Mouse (Mus musculus) lung, postnatal 0 days (tissue): ENCODE measurements around the gene Pitx3. TPM values are rescaled to one million over a fixed set of nuclear protein-coding genes. Genes with fewer than 3 reads are reported as not detected.

ENCODE experiments used
- ATAC-seq: fragments of 200-750 bp; cut with Nextera tagmentation; 2 replicates; pipeline ENCODE4 v1.8.0; 2017; ENCODE audit warnings: moderate library complexity
- DNase-seq: peaks from one replicate; pipeline ENCODE4 v3.0.0-alpha.2; 2016; ENCODE audit warnings: low spot score
- H3K27ac ChIP-seq: fragments of 300-500 bp; sonication (generic); 2 replicates; pipeline ENCODE4 v1.5.1; 2014; ENCODE audit warnings: antibody characterized with exemption, mild to moderate bottlenecking, low read length, mixed read lengths
- H3K27me3 ChIP-seq: fragments of 300-500 bp; sonication (generic); replicated peaks from 2 replicates; pipeline ENCODE4 v1.6.1; 2014; ENCODE audit warnings: low read length, mixed read lengths; ENCODE audit not compliant: insufficient read depth
- H3K36me3 ChIP-seq: fragments of 300-500 bp; sonication (generic); 2 replicates; pipeline ENCODE4 v1.6.1; 2014; ENCODE audit warnings: low read length, mixed read lengths; ENCODE audit not compliant: insufficient read depth
- H3K4me1 ChIP-seq: fragments of 300-500 bp; sonication (generic); 2 replicates; pipeline ENCODE4 v1.6.1; 2014; ENCODE audit warnings: antibody characterized with exemption, low read depth, low read length, mixed read lengths; ENCODE audit not compliant: insufficient read depth
- H3K4me2 ChIP-seq: fragments of 300-500 bp; sonication (generic); replicated peaks from 2 replicates; pipeline ENCODE4 v1.6.1; 2014; ENCODE audit warnings: low read depth, mild to moderate bottlenecking, low read length, moderate library complexity, mixed read lengths
- H3K4me3 ChIP-seq: fragments of 300-500 bp; sonication (generic); 2 replicates; pipeline ENCODE4 v1.5.1; 2014; ENCODE audit warnings: low read depth, low read length
- H3K9ac ChIP-seq: fragments of 300-500 bp; sonication (generic); replicated peaks from 2 replicates; pipeline ENCODE4 v1.6.1; 2014; ENCODE audit warnings: low read depth, mild to moderate bottlenecking
- H3K9me3 ChIP-seq: fragments of 300-500 bp; sonication (generic); 2 replicates; pipeline ENCODE4 v1.6.1; 2016; ENCODE audit warnings: low read length, mixed read lengths
- CTCF ChIP-seq: IDR thresholded peaks from 2 replicates; pipeline ENCODE4 v1.5.1; 2016; ENCODE audit warnings: antibody characterized with exemption, mild to moderate bottlenecking
- EP300 ChIP-seq: IDR thresholded peaks from 2 replicates; pipeline ENCODE4 v1.6.1; 2016; ENCODE audit warnings: antibody characterized with exemption, mild to moderate bottlenecking, control low read depth
- WGBS: fragments of 180-500 bp; shearing (Covaris S2); extraction: QIAGEN DNeasy Blood & Tissue Kit; methylation state at CpG from one replicate; pipeline ENCODE4 v1.1.7; 2014; 5-methylcytosine and 5-hydroxymethylcytosine counted together
- polyA plus RNA-seq: library from polyadenylated mRNA; unstranded; fragments of >200 nt; fragmentation: Nextera tagmentation; extraction: Ambion mirVana; gene quantifications from 2 replicates; pipeline ENCODE4 v1.2.1, GENCODE M21; 2015

Pitx3 gene
- polyA plus RNA-seq, 1 experiment from 2014 or later, result not detected

GRCm38 (mm10) chr19:46110214-46110613 lies 37.9 kb downstream of the Pitx3 start:
- Histone ChIP-seq H3K4me2 (no peak overlapping the region), H3K36me3 (no peaks in the 10 kb centered on the region), H3K9me3 (no peaks in the 10 kb centered on the region), H3K27me3 (no peaks in the 10 kb centered on the region), H3K27ac (no peak overlapping the region), H3K4me3 (no peak overlapping the region), H3K9ac (no peak overlapping the region), H3K4me1 (no peaks in the 10 kb centered on the region)
- DNase-seq, result no peak
- 75% methylated on average over 2 of the region's 2 CpGs for WGBS
- no peak for ATAC-seq
- TF ChIP-seq CTCF (no peak), EP300 (no peak)

- H3K27me3 ChIP-seq, result no peaks in the 10 kb centered on the region
- H3K27ac ChIP-seq, result no peak overlapping the region
- no peaks in the 10 kb centered on the region for H3K4me1 ChIP-seq
- H3K4me3 ChIP-seq, result no peak overlapping the region
- no peak for DNase-seq
- TF ChIP-seq CTCF (no peak), EP300 (no peak)
- H3K4me2 ChIP-seq, result no peak overlapping the region
- no peaks in the 10 kb centered on the region for H3K36me3 ChIP-seq
- H3K9me3 ChIP-seq, result no peaks in the 10 kb centered on the region
- 66% methylated on average over 2 of the region's 2 CpGs for WGBS
- H3K9ac ChIP-seq, result no peak overlapping the region
- no peak for ATAC-seq
Observed at GRCm38 (mm10) chr19:46104187-46104557, 44.0 kb downstream of the Pitx3 start.

GRCm38 (mm10) chr19:46103437-46104186 lies 44.5 kb downstream of the Pitx3 start:
- 61% methylated on average over 6 of the region's 6 CpGs for WGBS
- no peak overlapping the region for H3K9ac ChIP-seq
- DNase-seq, result peak; percentile 10
- no peaks in the 10 kb centered on the region for H3K27me3 ChIP-seq
- H3K27ac ChIP-seq, result no peak overlapping the region
- H3K4me2 ChIP-seq, result no peak overlapping the region
- H3K36me3 ChIP-seq, result no peaks in the 10 kb centered on the region
- H3K4me3 ChIP-seq, result no peak overlapping the region
- H3K9me3 ChIP-seq, result no peaks in the 10 kb centered on the region
- no peak for TF ChIP-seq CTCF
- no peak for TF ChIP-seq EP300
- ATAC-seq, result no peak
- no peaks in the 10 kb centered on the region for H3K4me1 ChIP-seq

- no peaks in the 10 kb centered on the region for H3K4me1 ChIP-seq
- ATAC-seq, result no peak
- 91% methylated on average over 3 of the region's 3 CpGs for WGBS
Observed at GRCm38 (mm10) chr19:46099561-46099960, 48.6 kb downstream of the Pitx3 start.

GRCm38 (mm10) chr19:46096396-46096795 lies 51.7 kb downstream of the Pitx3 start:
- Histone ChIP-seq H3K4me3 (no peak overlapping the region), H3K4me1 (no peaks in the 10 kb centered on the region), H3K27ac (no peak overlapping the region), H3K27me3 (no peaks in the 10 kb centered on the region), H3K9me3 (no peaks in the 10 kb centered on the region), H3K9ac (no peak overlapping the region), H3K4me2 (no peak overlapping the region), H3K36me3 (no peaks in the 10 kb centered on the region)
- 90% methylated on average over 5 of the region's 5 CpGs for WGBS
- TF ChIP-seq CTCF, result no peak
- no peak for TF ChIP-seq EP300
- ATAC-seq (no peak), DNase-seq (no peak)

More at GRCm38 (mm10) chr19:46099561-46099960, 48.6 kb downstream of the Pitx3 start:
- Histone ChIP-seq H3K27ac (no peak overlapping the region), H3K9me3 (no peaks in the 10 kb centered on the region), H3K27me3 (no peaks in the 10 kb centered on the region), H3K4me3 (no peak overlapping the region), H3K9ac (no peak overlapping the region), H3K4me2 (no peak overlapping the region), H3K36me3 (no peaks in the 10 kb centered on the region)
- TF ChIP-seq EP300 (no peak), CTCF (no peak)
- no peak for DNase-seq

GRCm38 (mm10) chr19:46095291-46095690 lies 52.8 kb downstream of the Pitx3 start:
- H3K4me2 ChIP-seq, result no peak overlapping the region
- ATAC-seq (no peak), DNase-seq (no peak)
- H3K27me3 ChIP-seq, result no peaks in the 10 kb centered on the region
- 80% methylated on average over 4 of the region's 4 CpGs for WGBS
- no peak for TF ChIP-seq EP300
- no peak for TF ChIP-seq CTCF
- no peak overlapping the region for H3K9ac ChIP-seq
- no peak overlapping the region for H3K4me3 ChIP-seq
- H3K36me3 ChIP-seq, result no peaks in the 10 kb centered on the region
- no peaks in the 10 kb centered on the region for H3K9me3 ChIP-seq
- H3K27ac ChIP-seq, result no peak overlapping the region
- H3K4me1 ChIP-seq, result no peaks in the 10 kb centered on the region

- 90% methylated on average over 2 of the region's 2 CpGs for WGBS
- no peak for ATAC-seq
- H3K36me3 ChIP-seq, result no peaks in the 10 kb centered on the region
Observed at GRCm38 (mm10) chr19:46094144-46094543, 54.0 kb downstream of the Pitx3 start.

More at GRCm38 (mm10) chr19:46094144-46094543, 54.0 kb downstream of the Pitx3 start:
- H3K4me1 ChIP-seq, result no peaks in the 10 kb centered on the region
- no peak overlapping the region for H3K27ac ChIP-seq
- no peak for DNase-seq
- H3K4me3 ChIP-seq, result no peak overlapping the region
- no peak overlapping the region for H3K4me2 ChIP-seq
- no peaks in the 10 kb centered on the region for H3K9me3 ChIP-seq
- no peak overlapping the region for H3K9ac ChIP-seq
- TF ChIP-seq CTCF (no peak), EP300 (no peak)
- no peaks in the 10 kb centered on the region for H3K27me3 ChIP-seq
